Mouse (Mus musculus) small intestine, adult 2 months (tissue): ENCODE data around the gene Fam184a.

ENCODE experiments used
- CTCF ChIP-seq: fragments of 200-500 bp; IDR thresholded peaks from 2 replicates; pipeline ENCODE4 v1.5.1; 2012; ENCODE audit warnings: low read depth, mild to moderate bottlenecking, control low read depth, inconsistent platforms, low read length, moderate library complexity, mixed read lengths; ENCODE audit not compliant: insufficient replicate concordance, insufficient read length; ENCODE audit errors: extremely low read depth
- POLR2A ChIP-seq: fragments of 200-500 bp; IDR thresholded peaks from 2 replicates; pipeline ENCODE4 v1.6.1; 2012; ENCODE audit warnings: low read depth, mild to moderate bottlenecking, control low read depth, inconsistent platforms, low read length, moderate library complexity

DNA sequence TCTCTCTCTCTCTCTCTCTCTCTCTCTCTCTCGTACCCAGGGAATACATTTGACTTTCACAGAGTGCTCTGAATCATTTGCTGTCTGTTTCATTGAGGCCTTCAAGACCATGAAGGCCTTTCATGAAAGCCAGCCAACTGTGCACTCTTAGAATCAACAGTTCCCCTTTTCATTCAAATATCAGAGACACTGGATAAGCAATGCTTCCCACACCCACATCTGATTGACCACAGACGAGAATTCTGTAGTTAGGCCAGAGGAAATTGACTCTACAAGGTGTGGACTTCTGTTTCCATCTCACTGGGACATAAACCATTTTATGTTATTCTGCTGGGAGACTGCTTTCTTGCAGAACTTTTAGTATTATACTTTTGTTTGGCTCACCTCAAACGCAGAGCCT lies 17.8 kb upstream of the Fam184a start:
- no peak for TF ChIP-seq CTCF
- no peak for TF ChIP-seq POLR2A
